Mouse (Mus musculus): ENCODE data around the gene Gm13305. TPM values are rescaled to one million over a fixed set of nuclear protein-coding genes. Genes with fewer than 3 reads are reported as not detected.

The Gm13305 gene
- 1.8 and 4.4 TPM in 2 replicates for polyA plus RNA-seq (2021; fragmentation: Nextera tagmentation)
- long read RNA-seq, experiment 1, partial matches to known transcripts: 1 of 4 reads
- long read RNA-seq, experiment 1, other reads (novel, unspliced or antisense): 3 of 4 reads
- long read RNA-seq, experiment 2: 0 reads

DNA sequence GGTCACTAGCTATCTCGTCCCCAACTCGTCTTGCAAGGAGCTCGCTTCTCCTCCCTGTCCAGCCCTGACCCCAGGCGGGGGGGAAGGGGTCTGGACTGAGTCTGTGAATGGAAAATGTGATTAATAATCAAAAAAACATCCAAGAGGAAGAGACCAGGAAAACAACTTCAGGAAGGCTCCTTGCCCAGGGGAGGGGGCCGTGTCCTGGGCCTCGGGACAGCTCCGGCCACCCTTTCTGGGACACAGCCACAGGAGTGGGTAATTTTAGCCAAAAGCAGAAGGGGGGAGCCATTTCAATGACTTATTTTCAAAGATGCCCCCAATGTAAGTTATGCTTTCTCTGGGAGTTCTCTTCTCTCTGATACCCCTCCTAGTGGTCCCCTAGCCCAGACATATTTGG lies at the start of gene Gm13305:
TSS of gene Gm13305 (minus strand) at position 101 of the 400 bp plus-strand sequence.

DNA sequence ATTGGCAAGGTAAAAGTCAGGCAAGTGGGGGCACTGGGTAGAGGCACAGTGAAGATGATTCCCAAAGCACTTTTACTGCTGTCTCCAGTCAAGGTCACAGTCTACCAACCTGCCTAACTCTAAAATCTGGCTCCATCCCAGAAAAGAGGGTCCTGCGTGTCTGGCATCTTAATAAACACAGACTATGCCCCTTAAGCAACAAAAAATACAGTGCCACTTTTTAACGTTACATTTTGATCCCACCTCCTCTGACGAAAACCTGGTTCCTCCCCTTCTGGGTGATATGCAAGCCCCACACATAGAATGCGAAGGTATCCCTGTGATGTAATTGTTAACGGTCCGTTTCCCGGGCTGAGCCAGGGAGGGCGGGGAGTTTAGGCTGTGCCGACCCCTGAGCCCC lies 15.3 kb downstream of the Gm13305 start, which contains the start of gene Gm13306:
TSS of gene Gm13306 (plus strand) at position 301 of the 400 bp plus-strand sequence.

DNA sequence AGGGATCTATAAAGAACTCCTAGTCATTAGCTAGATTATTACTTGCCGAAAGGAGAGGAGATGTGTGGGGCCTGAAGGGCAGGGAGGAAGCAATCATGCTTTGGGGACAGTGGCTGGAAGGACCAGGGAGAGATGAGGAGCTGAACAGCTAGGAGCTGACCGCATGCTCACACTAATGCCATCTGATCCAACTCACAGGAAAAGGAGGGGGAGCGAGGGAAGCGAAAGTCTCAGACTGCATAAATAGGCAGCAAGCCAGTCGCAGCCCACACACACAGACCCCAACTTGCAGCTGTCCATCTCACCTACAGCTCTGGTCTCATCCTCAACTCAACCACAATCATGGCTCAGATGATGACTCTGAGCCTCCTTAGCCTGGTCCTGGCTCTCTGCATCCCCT lies 53.9 kb downstream of the Gm13305 start, which contains the start of gene Gm13304:
TSS of gene Gm13304 (plus strand) at position 301 of the 400 bp plus-strand sequence.

Other genes starting within 250 kb of the Gm13305 start
- gene Gm20878, start 227.0 kb downstream of the Gm13305 start, polyA plus RNA-seq (2021; fragmentation: Nextera tagmentation): 12.6 and 24.4 TPM in 2 replicates
- gene Fam205a4, start 202.5 kb downstream of the Gm13305 start, polyA plus RNA-seq (2021; fragmentation: Nextera tagmentation): 0.16 and 1.3 TPM in 2 replicates
- 0.89 and 2.0 TPM in 2 replicates for gene Gm21093, start 133.9 kb downstream of the Gm13305 start, polyA plus RNA-seq (2021; fragmentation: Nextera tagmentation)
- gene Gm3893, start 77.4 kb downstream of the Gm13305 start, polyA plus RNA-seq (2021; fragmentation: Nextera tagmentation): not detected in 2 replicates
- 0.55 and 42.4 TPM in 2 replicates for gene Gm13304, start 53.8 kb downstream of the Gm13305 start, polyA plus RNA-seq (2021; fragmentation: Nextera tagmentation)
- 24.6 and 50.3 TPM in 2 replicates for gene Gm13306, start 15.2 kb downstream of the Gm13305 start, polyA plus RNA-seq (2021; fragmentation: Nextera tagmentation)
- gene Gm10600, start 72.0 kb upstream of the Gm13305 start, polyA plus RNA-seq (2021; fragmentation: Nextera tagmentation): 1.0 TPM in 1 of 2 replicates, not detected in the other
- not detected in 2 replicates for gene Ccl21b, start 87.2 kb upstream of the Gm13305 start, polyA plus RNA-seq (2021; fragmentation: Nextera tagmentation)
- gene Gm21953, start 125.7 kb upstream of the Gm13305 start, polyA plus RNA-seq (2021; fragmentation: Nextera tagmentation): 2.0 TPM in 1 of 2 replicates, not detected in the other
- gene Fam205a3, start 149.7 kb upstream of the Gm13305 start, polyA plus RNA-seq (2021; fragmentation: Nextera tagmentation): not detected in 2 replicates

Measured in left cerebral cortex, adult 6 months (tissue).